Mouse (Mus musculus): ENCODE data around the gene Wdhd1.

- TF ChIP-seq HCFC1 (IDR thresholded peaks at IDR 0.05; ENCODE audit: low read depth, low read length) (no peak), CTCF (IDR thresholded peaks at IDR 0.05 in 2 of 3, conservative IDR thresholded peaks at IDR 0.05 in 1 of 3; ENCODE audit: control insufficient read depth in 1 of 3, insufficient read depth in 1 of 3, low read depth in 2 of 3, low read length in 3 of 3, poor library complexity in 1 of 3, severe bottlenecking in 1 of 3) (no peak), MAX (IDR thresholded peaks at IDR 0.05; ENCODE audit: low read length) (no peak), GATA1 (IDR thresholded peaks at IDR 0.05; ENCODE audit: low read depth, low read length) (no peak), CHD1 (IDR thresholded peaks at IDR 0.05; ENCODE audit: low read depth, low read length) (no peak), KAT2A (conservative IDR thresholded peaks at IDR 0.05; ENCODE audit: low read depth, low read length) (no peak), POLR2A (IDR thresholded peaks at IDR 0.05; ENCODE audit: control insufficient read depth in 1 of 2, insufficient read depth in 1 of 2, low read depth in 1 of 2, low read length in 2 of 2, poor library complexity in 1 of 2) (no peak), POLR2AphosphoS5 (IDR thresholded peaks at IDR 0.05; ENCODE audit: borderline replicate concordance, low read depth, low read length) (no peak), MAFK (IDR thresholded peaks at IDR 0.05; ENCODE audit: borderline replicate concordance, low read depth, low read length) (no peak), NRF1 (IDR thresholded peaks at IDR 0.05; ENCODE audit: insufficient read depth, low read depth, low read length, poor library complexity, severe bottlenecking) (no peak)
Measured at GRCm38 (mm10) chr14:47287021-47287420, 10.4 kb upstream of the Wdhd1 start.
